Mouse (Mus musculus): ENCODE data around the gene Sigmar1. TPM values are rescaled to one million over a fixed set of nuclear protein-coding genes. Genes with fewer than 3 reads are reported as not detected.
"Not testable (repeated sequence)": the region's sequence is repeated elsewhere in the genome, so short reads cannot be mapped to it uniquely, and the experiment has no call there.

Gene Sigmar1
- polyA plus RNA-seq (2014; fragmentation: Nextera tagmentation; extraction: Ambion mirVana): 49.8 and 54.2 TPM in 2 replicates

GRCm38 (mm10) chr4:41755338-41756305, at the start of gene Sigmar1:
TSS of gene Sigmar1 (minus strand) at chr4:41756157.
- DNase-seq (ENCODE audit: low spot score) (peak; percentile 89), ATAC-seq (peak; percentile 77)
- H3K9ac ChIP-seq (ENCODE audit: low read length): peak within 1 kb of the TSS; percentile 67
- no peaks in the 10 kb centered on the region for H3K9me3 ChIP-seq (replicated peaks; ENCODE audit: control insufficient read depth, low read length)
- H3K36me3 ChIP-seq (ENCODE audit: control insufficient read depth, insufficient read depth, low read length): no peaks in the 10 kb centered on the region
- peaks cover 8% of the 10 kb centered on the region for H3K4me1 ChIP-seq (ENCODE audit: control insufficient read depth, insufficient read depth, low read length)
- peak within 1 kb of the TSS; percentile 34; the same call in 1 of the 2 replicates for H3K27ac ChIP-seq (ENCODE audit: low read depth, low read length)
- under 1% methylated on average over 57 of the region's 57 CpGs for WGBS
- peak within 1 kb of the TSS; percentile 49 for H3K4me3 ChIP-seq (ENCODE audit: low read depth, low read length)
- H3K4me2 ChIP-seq (ENCODE audit: low read length): peak within 1 kb of the TSS; percentile 94
- no peaks in the 10 kb centered on the region for H3K27me3 ChIP-seq (replicated peaks; ENCODE audit: control insufficient read depth, insufficient read depth, low read length)

GRCm38 (mm10) chr4:41783197-41783596, 27.2 kb upstream of the Sigmar1 start:
- 16% methylated on average over 3 of the region's 3 CpGs for WGBS
- not testable (repeated sequence) for H3K4me1 ChIP-seq (ENCODE audit: control insufficient read depth, insufficient read depth, low read length); ATAC-seq; H3K9ac ChIP-seq (ENCODE audit: low read length); H3K4me3 ChIP-seq (ENCODE audit: low read depth, low read length); H3K27me3 ChIP-seq (replicated peaks; ENCODE audit: control insufficient read depth, insufficient read depth, low read length); H3K9me3 ChIP-seq (replicated peaks; ENCODE audit: control insufficient read depth, low read length); H3K27ac ChIP-seq (ENCODE audit: low read depth, low read length); H3K4me2 ChIP-seq (ENCODE audit: low read length); DNase-seq (ENCODE audit: low spot score); H3K36me3 ChIP-seq (ENCODE audit: control insufficient read depth, insufficient read depth, low read length)

- not testable (repeated sequence) for H3K4me1 ChIP-seq (ENCODE audit: control insufficient read depth, insufficient read depth, low read length); ATAC-seq
These were observed 26.8 kb upstream of the Sigmar1 start for GRCm38 (mm10) chr4:41782711-41783110.

DNA sequence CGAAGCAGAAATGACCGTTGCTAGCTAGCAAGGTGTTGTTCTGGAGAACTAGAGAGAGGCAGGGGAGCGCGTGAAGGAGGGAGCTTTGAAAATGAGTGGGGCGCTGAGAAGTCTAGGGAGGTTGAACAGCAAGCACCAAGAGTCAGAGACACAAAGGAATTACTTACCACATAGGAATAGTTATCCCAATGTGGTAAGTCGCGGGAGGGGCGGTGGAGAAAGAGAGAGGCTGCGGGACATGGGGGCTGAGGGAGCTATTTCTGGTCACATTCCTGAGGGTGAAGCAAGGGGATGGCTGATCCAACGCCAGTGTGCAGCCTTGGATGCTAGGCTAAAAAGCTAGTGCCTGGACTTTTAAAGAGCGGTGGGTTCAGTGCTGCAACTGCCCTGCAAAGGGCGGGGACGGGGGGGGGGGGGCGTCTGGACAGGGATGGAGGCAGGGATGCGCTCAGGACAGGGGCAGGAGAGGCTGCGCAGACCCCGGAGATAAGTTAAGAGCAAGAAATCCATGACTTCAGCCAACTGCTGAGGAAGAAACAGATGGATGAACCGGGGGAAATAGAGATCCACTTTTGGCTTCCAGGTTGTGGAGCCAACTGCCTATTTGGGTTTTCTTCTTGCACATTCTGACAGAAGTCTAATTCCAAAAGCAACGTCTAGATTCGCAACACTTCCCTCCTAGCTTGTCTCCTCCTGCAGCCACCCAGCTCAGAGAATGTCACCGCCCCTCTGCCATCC, 26.0 kb upstream of the Sigmar1 start:
- not testable (repeated sequence) for H3K9ac ChIP-seq (ENCODE audit: low read length); H3K4me1 ChIP-seq (ENCODE audit: control insufficient read depth, insufficient read depth, low read length); H3K4me2 ChIP-seq (ENCODE audit: low read length); H3K4me3 ChIP-seq (ENCODE audit: low read depth, low read length); ATAC-seq; H3K27ac ChIP-seq (ENCODE audit: low read depth, low read length); DNase-seq (ENCODE audit: low spot score); H3K27me3 ChIP-seq (replicated peaks; ENCODE audit: control insufficient read depth, insufficient read depth, low read length); H3K36me3 ChIP-seq (ENCODE audit: control insufficient read depth, insufficient read depth, low read length); H3K9me3 ChIP-seq (replicated peaks; ENCODE audit: control insufficient read depth, low read length)
- WGBS: 19% methylated on average over 12 of the region's 21 CpGs

More at GRCm38 (mm10) chr4:41782711-41783110, 26.8 kb upstream of the Sigmar1 start:
- not testable (repeated sequence) for H3K27ac ChIP-seq (ENCODE audit: low read depth, low read length); H3K36me3 ChIP-seq (ENCODE audit: control insufficient read depth, insufficient read depth, low read length); DNase-seq (ENCODE audit: low spot score); H3K9ac ChIP-seq (ENCODE audit: low read length); H3K27me3 ChIP-seq (replicated peaks; ENCODE audit: control insufficient read depth, insufficient read depth, low read length); H3K4me2 ChIP-seq (ENCODE audit: low read length); H3K4me3 ChIP-seq (ENCODE audit: low read depth, low read length); H3K9me3 ChIP-seq (replicated peaks; ENCODE audit: control insufficient read depth, low read length)
- WGBS: 35% methylated on average over 4 of the region's 4 CpGs

DNA sequence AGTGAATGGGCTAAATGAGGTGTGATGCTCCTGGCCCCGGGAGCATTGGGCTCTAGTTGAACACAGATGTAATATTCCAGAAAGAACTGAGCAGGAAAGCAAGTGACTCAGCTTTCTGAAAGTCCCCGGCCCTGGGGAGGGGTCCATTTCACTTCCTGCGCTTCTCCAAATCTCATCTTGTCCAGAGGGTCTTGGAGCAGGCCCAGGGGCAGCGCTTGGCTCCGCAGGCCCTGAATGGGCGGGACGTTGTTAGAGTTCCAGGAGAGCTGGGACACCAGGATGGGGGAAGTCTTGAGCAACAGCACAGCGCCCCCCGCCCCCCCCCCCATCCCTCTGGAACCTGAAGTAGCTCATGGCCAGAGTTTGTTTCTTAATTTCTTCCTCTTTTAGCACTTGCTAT, 25.3 kb upstream of the Sigmar1 start:
- not testable (repeated sequence) for H3K9ac ChIP-seq (ENCODE audit: low read length); H3K36me3 ChIP-seq (ENCODE audit: control insufficient read depth, insufficient read depth, low read length); H3K27ac ChIP-seq (ENCODE audit: low read depth, low read length); H3K4me3 ChIP-seq (ENCODE audit: low read depth, low read length); ATAC-seq; DNase-seq (ENCODE audit: low spot score); H3K9me3 ChIP-seq (replicated peaks; ENCODE audit: control insufficient read depth, low read length); H3K27me3 ChIP-seq (replicated peaks; ENCODE audit: control insufficient read depth, insufficient read depth, low read length); H3K4me1 ChIP-seq (ENCODE audit: control insufficient read depth, insufficient read depth, low read length); H3K4me2 ChIP-seq (ENCODE audit: low read length)
- WGBS: 6% methylated on average over 6 of the region's 9 CpGs

DNA sequence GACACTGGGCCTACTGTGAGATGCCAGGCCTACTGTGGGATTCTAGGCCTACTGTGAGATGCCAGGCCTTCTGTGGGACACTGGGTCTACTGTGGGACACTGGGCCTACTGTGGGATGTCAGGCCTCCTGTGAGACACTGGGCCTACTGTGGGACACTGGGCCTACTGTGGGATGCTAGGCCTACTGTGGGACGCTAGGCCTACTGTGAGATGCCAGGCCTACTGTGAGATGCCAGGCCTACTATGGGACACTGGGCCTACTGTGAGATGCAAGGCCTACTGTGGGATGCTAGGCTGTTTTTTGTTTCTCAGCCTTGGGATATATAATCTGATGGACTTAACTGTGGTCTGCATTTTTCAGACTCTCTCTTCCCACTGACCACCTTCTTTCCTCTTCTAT, 19.9 kb upstream of the Sigmar1 start:
- not testable (repeated sequence) for H3K9me3 ChIP-seq (replicated peaks; ENCODE audit: control insufficient read depth, low read length); H3K4me2 ChIP-seq (ENCODE audit: low read length); H3K27ac ChIP-seq (ENCODE audit: low read depth, low read length); ATAC-seq; H3K36me3 ChIP-seq (ENCODE audit: control insufficient read depth, insufficient read depth, low read length); H3K27me3 ChIP-seq (replicated peaks; ENCODE audit: control insufficient read depth, insufficient read depth, low read length); H3K4me1 ChIP-seq (ENCODE audit: control insufficient read depth, insufficient read depth, low read length); DNase-seq (ENCODE audit: low spot score); H3K4me3 ChIP-seq (ENCODE audit: low read depth, low read length); H3K9ac ChIP-seq (ENCODE audit: low read length)
- WGBS: 94% methylated on average over 1 of the region's 1 CpGs

- Histone ChIP-seq H3K4me2 (ENCODE audit: low read length) (peak overlapping the region; percentile 49), H3K27ac (ENCODE audit: low read depth, low read length) (peak overlapping the region; percentile 14; the same call in 1 of the 2 replicates), H3K4me3 (ENCODE audit: low read depth, low read length) (peak overlapping the region; percentile 38)
- WGBS: 58% methylated on average over 3 of the region's 3 CpGs
- H3K9ac ChIP-seq (ENCODE audit: low read length); H3K9me3 ChIP-seq (replicated peaks; ENCODE audit: control insufficient read depth, low read length); H3K4me1 ChIP-seq (ENCODE audit: control insufficient read depth, insufficient read depth, low read length); H3K36me3 ChIP-seq (ENCODE audit: control insufficient read depth, insufficient read depth, low read length); H3K27me3 ChIP-seq (replicated peaks; ENCODE audit: control insufficient read depth, insufficient read depth, low read length); DNase-seq (ENCODE audit: low spot score); ATAC-seq: not testable (repeated sequence)
These were observed 18.5 kb upstream of the Sigmar1 start for GRCm38 (mm10) chr4:41774506-41774905.

GRCm38 (mm10) chr4:41774002-41774401, 18.0 kb upstream of the Sigmar1 start, which contains the start of gene Ccl27a:
TSS of gene Ccl27a (minus strand) at chr4:41774247.
- WGBS: 0% methylated on average over 12 of the region's 14 CpGs
- Histone ChIP-seq H3K4me3 (ENCODE audit: low read depth, low read length) (peak within 1 kb of the TSS; percentile 38), H3K27ac (ENCODE audit: low read depth, low read length) (peak within 1 kb of the TSS; percentile 14; the same call in 1 of the 2 replicates), H3K4me2 (ENCODE audit: low read length) (peak within 1 kb of the TSS; percentile 49), H3K9ac (ENCODE audit: low read length) (peak within 1 kb of the TSS; percentile 46; the same call in 1 of the 2 replicates)
- DNase-seq (ENCODE audit: low spot score): peak; percentile 94
- not testable (repeated sequence) for H3K27me3 ChIP-seq (replicated peaks; ENCODE audit: control insufficient read depth, insufficient read depth, low read length); ATAC-seq; H3K9me3 ChIP-seq (replicated peaks; ENCODE audit: control insufficient read depth, low read length); H3K4me1 ChIP-seq (ENCODE audit: control insufficient read depth, insufficient read depth, low read length); H3K36me3 ChIP-seq (ENCODE audit: control insufficient read depth, insufficient read depth, low read length)

All from forebrain, embryonic 14.5 days (tissue).